20 mouse cellular contexts compared by ENCODE assay signal in genomic region chr7:25382541-25382940, GRCm38 (mm10). TPM values are rescaled to one million over a fixed set of nuclear protein-coding genes. Genes with fewer than 3 reads are reported as not detected.
DNase-seq lines count a peak whose midpoint lies in the region; ATAC-seq and TF ChIP-seq lines count a peak whose summit lies in the region.
"Had no signal": no experiment of that assay in that cellular context is flagged by ENCODE, and none has a peak within 500 bp of the region (broad histone marks: within the 10 kb centered on the region; RNA-seq: fewer than 3 reads in every experiment).

No protein-coding gene starts in this region.

- no peak for TF ChIP-seq CTCF in lung, adult 2 months (IDR thresholded peaks at IDR 0.05; ENCODE audit: insufficient read depth, low read length)

- no peaks in the 10 kb centered on the region for H3K9me3 ChIP-seq in lung, embryonic 15.5 days
- H3K9me3 ChIP-seq: embryonic facial prominence, embryonic 13.5 days; embryonic facial prominence, embryonic 15.5 days; forebrain, embryonic 13.5 days; forebrain, embryonic 15.5 days had no signal

- no peak for ATAC-seq in lung, embryonic 15.5 days (ENCODE audit: borderline replicate concordance, extremely low read depth, low FRiP score, low TSS enrichment)
- ATAC-seq: forebrain, embryonic 13.5 days; forebrain, embryonic 15.5 days; forebrain, postnatal 0 days had no signal

- no peak overlapping the region for H3K9ac ChIP-seq in lung, embryonic 15.5 days
- H3K9ac ChIP-seq: embryonic facial prominence, embryonic 15.5 days; forebrain, embryonic 13.5 days; forebrain, embryonic 15.5 days; forebrain, postnatal 0 days had no signal

- TF ChIP-seq POLR2A in lung, adult 2 months (IDR thresholded peaks at IDR 0.05; ENCODE audit: borderline replicate concordance, extremely low read depth, low read depth, low read length) = no peak

- no peaks in the 10 kb centered on the region for H3K27me3 ChIP-seq in lung, embryonic 15.5 days
- H3K27me3 ChIP-seq: embryonic facial prominence, embryonic 15.5 days; forebrain, embryonic 15.5 days had no signal

- peaks cover 42% of the 10 kb centered on the region for H3K4me1 ChIP-seq in lung, embryonic 15.5 days
- peaks cover 14% of the 10 kb centered on the region for H3K4me1 ChIP-seq in lung, adult 2 months (ENCODE audit: control insufficient read depth, insufficient read depth, low read length)

- peak overlapping the region; percentile 8; the same call in 1 of the 2 replicates for H3K27ac ChIP-seq in lung, embryonic 15.5 days
- H3K27ac ChIP-seq: embryonic facial prominence, embryonic 13.5 days; embryonic facial prominence, embryonic 15.5 days; forebrain, embryonic 13.5 days; forebrain, embryonic 15.5 days had no signal

- H3K36me3 ChIP-seq in lung, embryonic 15.5 days = peaks cover 20% of the 10 kb centered on the region

- no peak for DNase-seq in lung, adult 2 months
- peak; percentile 62 for DNase-seq in ZHBTc4 (ENCODE audit: low read depth, low spot score)
- DNase-seq in cerebellum, postnatal 36 days = no peak
- no peak for DNase-seq in kidney, adult 18-20 months
- DNase-seq: adrenal gland, adult 2 months; adrenal gland, postnatal 10 days; cerebellum, adult 2 months; cerebellum, adult 9-10 months; cerebellum, postnatal 10 days; embryo, embryonic 11 days; forebrain, postnatal 0 days had no signal

- no peak overlapping the region for H3K4me2 ChIP-seq in lung, embryonic 15.5 days
- H3K4me2 ChIP-seq: embryonic facial prominence, embryonic 13.5 days; embryonic facial prominence, embryonic 15.5 days; forebrain, embryonic 13.5 days; forebrain, embryonic 15.5 days had no signal

- no peak overlapping the region for H3K4me3 ChIP-seq in lung, embryonic 15.5 days
- H3K4me3 ChIP-seq in lung, adult 2 months (replicated peaks; ENCODE audit: extremely low read depth, low read depth, low read length) = no peak overlapping the region
- H3K4me3 ChIP-seq: embryonic facial prominence, embryonic 13.5 days; embryonic facial prominence, embryonic 15.5 days; erythroblast, embryonic 14.5 days; forebrain, embryonic 13.5 days; forebrain, embryonic 15.5 days had no signal

RNA-seq across cellular contexts. Expression of gene Cnfn, which starts 13.0 kb away (rescaled TPM):
- 0.52 and 0.57 TPM in 2 replicates for polyA plus RNA-seq in lung, embryonic 15.5 days (2015; fragmentation: Nextera tagmentation; extraction: Ambion mirVana)
- 0.53 and 1,347 TPM in 2 replicates for polyA plus RNA-seq in lung, adult 2 months (2012; rRNA removed)
- polyA plus RNA-seq: adrenal gland, adult 2 months; brain, embryonic 14.5 days; cerebellum, adult 2 months; erythroblast, embryonic 14.5 days; forebrain, embryonic 13.5 days; forebrain, embryonic 15.5 days; forebrain, postnatal 0 days had no signal

RNA-seq across cellular contexts. Expression of gene Lipe, which starts 16.0 kb away (rescaled TPM):
- 9.3 and 9.4 TPM in 2 replicates for polyA plus RNA-seq in lung, embryonic 15.5 days (2015; fragmentation: Nextera tagmentation; extraction: Ambion mirVana)
- polyA plus RNA-seq in lung, adult 2 months (2012; rRNA removed) = 90.2 and 103 TPM in 2 replicates

RNA-seq across cellular contexts. Expression of gene Cxcl17, which starts 30.1 kb away (rescaled TPM):
- 0.21 and 0.34 TPM in 2 replicates for polyA plus RNA-seq in lung, embryonic 15.5 days (2015; fragmentation: Nextera tagmentation; extraction: Ambion mirVana)
- 41.1 and 48.0 TPM in 2 replicates for polyA plus RNA-seq in lung, adult 2 months (2012; rRNA removed)
- polyA plus RNA-seq: adrenal gland, adult 2 months; brain, embryonic 14.5 days; C2C12; cerebellum, adult 2 months; embryonic facial prominence, embryonic 11.5 days; embryonic facial prominence, embryonic 13.5 days; erythroblast, embryonic 14.5 days had no signal

Comparison
In these comparisons a context has a peak if more than half of its experiments do, and no peak if none do; other contexts are left out.
1. RNA of gene Cxcl17, which starts 30.1 kb away (polyA plus RNA-seq): 41.1 to 48.0 TPM in lung, adult 2 months; 0.21 to 0.34 TPM in lung, embryonic 15.5 days; every median in the first group is over 10 times any median in the second.